Mouse (Mus musculus) heart, postnatal 0 days (tissue): Measurements from ENCODE around the gene Klhdc4.

Experiments
- CTCF ChIP-seq: IDR thresholded peaks from 2 replicates; pipeline ENCODE4 v1.5.1; 2016; ENCODE audit warnings: antibody characterized with exemption, control low read depth, low read depth
- EP300 ChIP-seq: IDR thresholded peaks from 2 replicates; pipeline ENCODE4 v1.6.1; 2016; ENCODE audit warnings: antibody characterized with exemption, low read depth

GRCm38 (mm10) chr8:121758470-121758869 is 70.9 kb downstream of the Klhdc4 start:
- TF ChIP-seq CTCF, result no peak
- TF ChIP-seq EP300, result no peak
